Mouse (Mus musculus) kidney, adult 2 months (tissue): ENCODE results near the gene Urad. TPM values are rescaled to one million over a fixed set of nuclear protein-coding genes. Genes with fewer than 3 reads are reported as not detected.

Experiments
- DNase-seq: peaks from one replicate; pipeline ENCODE4 v3.0.0; 2021
- H3K27ac ChIP-seq: fragments of 200-500 bp; 2 replicates; pipeline ENCODE4 v1.5.1; 2012; ENCODE audit warnings: low read depth, low read length, control low read depth, inconsistent platforms; ENCODE audit not compliant: insufficient read depth
- H3K27me3 ChIP-seq: fragments of 200-500 bp; replicated peaks from 2 replicates; pipeline ENCODE4 v1.6.1; 2012; ENCODE audit warnings: mild to moderate bottlenecking, moderate library complexity, low read length, inconsistent platforms; ENCODE audit not compliant: control insufficient read depth, insufficient read depth
- H3K36me3 ChIP-seq: fragments of 200-500 bp; 2 replicates; pipeline ENCODE4 v1.6.1; 2012; ENCODE audit warnings: mild to moderate bottlenecking, moderate library complexity, low read length, inconsistent platforms; ENCODE audit not compliant: control insufficient read depth, insufficient read depth
- H3K4me1 ChIP-seq: fragments of 200-500 bp; 2 replicates; pipeline ENCODE4 v1.6.1; 2011; ENCODE audit warnings: low read length; ENCODE audit not compliant: control insufficient read depth, insufficient read depth
- H3K4me3 ChIP-seq: fragments of 200-500 bp; 2 replicates; pipeline ENCODE4 v1.5.1; 2011; ENCODE audit warnings: mild to moderate bottlenecking, low read depth, low read length, control low read depth; ENCODE audit not compliant: insufficient read depth
- CTCF ChIP-seq: fragments of 200-500 bp; conservative IDR thresholded peaks from 2 replicates; pipeline ENCODE4 v1.5.1; 2011; ENCODE audit warnings: low read depth, mild to moderate bottlenecking, control low read depth, low read length, moderate library complexity, mixed read lengths; ENCODE audit not compliant: insufficient read depth, insufficient read length
- POLR2A ChIP-seq: fragments of 200-500 bp; IDR thresholded peaks from one replicate; pipeline ENCODE4 v1.6.1; 2011; ENCODE audit warnings: low read depth, low read length, control low read depth
- WGBS: fragments of 180-500 bp; shearing (Covaris S2); methylation state at CpG from one replicate; pipeline ENCODE4 v1.1.7; 2018; 5-methylcytosine and 5-hydroxymethylcytosine counted together
- polyA plus RNA-seq: library from polyadenylated mRNA; depleted of rRNA; stranded (reverse); fragments of >200 nt; gene quantifications from 2 replicates; pipeline ENCODE4 v1.2.3, GENCODE M21; 2012

Urad gene
- polyA plus RNA-seq, 1 experiment, result not detected

- Histone ChIP-seq H3K27me3 (no peaks in the 10 kb centered on the region), H3K27ac (no peak overlapping the region), H3K4me1 (no peaks in the 10 kb centered on the region), H3K36me3 (no peaks in the 10 kb centered on the region), H3K4me3 (no peak overlapping the region)
- DNase-seq, result no peak
- no peak for TF ChIP-seq CTCF
- no peak for TF ChIP-seq POLR2A
- 89% methylated on average over 11 of the region's 11 CpGs for WGBS
Observed at GRCm38 (mm10) chr5:147339560-147339959, 17.3 kb upstream of the Urad start.

- H3K27me3 ChIP-seq, result no peaks in the 10 kb centered on the region
- no peak overlapping the region for H3K4me3 ChIP-seq
- WGBS, result 60% methylated on average over 9 of the region's 9 CpGs
- no peaks in the 10 kb centered on the region for H3K4me1 ChIP-seq
- H3K36me3 ChIP-seq, result no peaks in the 10 kb centered on the region
- no peak for DNase-seq
- TF ChIP-seq CTCF, result no peak
- TF ChIP-seq POLR2A, result no peak
- no peak overlapping the region for H3K27ac ChIP-seq
Observed at GRCm38 (mm10) chr5:147338967-147339366, 16.7 kb upstream of the Urad start.

GRCm38 (mm10) chr5:147332711-147333110 is 10.5 kb upstream of the Urad start:
- no peaks in the 10 kb centered on the region for H3K36me3 ChIP-seq
- no peaks in the 10 kb centered on the region for H3K27me3 ChIP-seq
- 16% methylated on average over 7 of the region's 7 CpGs for WGBS
- H3K27ac ChIP-seq, result no peak overlapping the region
- no peak for DNase-seq
- TF ChIP-seq POLR2A, result no peak
- no peak for TF ChIP-seq CTCF
- no peak overlapping the region for H3K4me3 ChIP-seq
- H3K4me1 ChIP-seq, result no peaks in the 10 kb centered on the region

- Histone ChIP-seq H3K4me3 (no peak overlapping the region), H3K27me3 (no peaks in the 10 kb centered on the region), H3K36me3 (no peaks in the 10 kb centered on the region), H3K27ac (no peak overlapping the region), H3K4me1 (no peaks in the 10 kb centered on the region)
- 35% methylated on average over 2 of the region's 2 CpGs for WGBS
- peak; percentile 35 for DNase-seq
- TF ChIP-seq POLR2A, result no peak
- peak; percentile 63 for TF ChIP-seq CTCF
Observed at GRCm38 (mm10) chr5:147331547-147331946, 9.3 kb upstream of the Urad start.

GRCm38 (mm10) chr5:147329946-147330345 is 7.7 kb upstream of the Urad start:
- H3K27ac ChIP-seq, result no peak overlapping the region
- H3K27me3 ChIP-seq, result no peaks in the 10 kb centered on the region
- no peak for DNase-seq
- H3K36me3 ChIP-seq, result no peaks in the 10 kb centered on the region
- TF ChIP-seq CTCF (no peak), POLR2A (no peak)
- H3K4me3 ChIP-seq, result no peak overlapping the region
- no peaks in the 10 kb centered on the region for H3K4me1 ChIP-seq
- WGBS, result 84% methylated on average over 11 of the region's 11 CpGs

- Histone ChIP-seq H3K36me3 (no peaks in the 10 kb centered on the region), H3K4me3 (no peak overlapping the region), H3K4me1 (no peaks in the 10 kb centered on the region), H3K27ac (no peak overlapping the region), H3K27me3 (no peaks in the 10 kb centered on the region)
- no peak for TF ChIP-seq POLR2A
- DNase-seq, result no peak
- WGBS, result 89% methylated on average over 5 of the region's 5 CpGs
Observed at GRCm38 (mm10) chr5:147327636-147328035, 5.4 kb upstream of the Urad start.

GRCm38 (mm10) chr5:147325931-147326330 is 3.7 kb upstream of the Urad start:
- Histone ChIP-seq H3K27ac (no peak overlapping the region), H3K27me3 (no peaks in the 10 kb centered on the region), H3K36me3 (no peaks in the 10 kb centered on the region), H3K4me3 (no peak overlapping the region), H3K4me1 (no peaks in the 10 kb centered on the region)
- TF ChIP-seq CTCF (no peak), POLR2A (no peak)
- 71% methylated on average over 11 of the region's 11 CpGs for WGBS
- DNase-seq, result no peak
